Mouse (Mus musculus): ENCODE measurements around the gene Sat1. TPM values are rescaled to one million over a fixed set of nuclear protein-coding genes. Genes with fewer than 3 reads are reported as not detected.

Sat1 gene
- total RNA-seq, 2 experiments from 2014 or later = 59.7 to 63.0 TPM

- no peak for TF ChIP-seq CTCF (conservative IDR thresholded peaks at IDR 0.05)
These were observed 21.3 kb downstream of the Sat1 start for GRCm38 (mm10) chrX:155194979-155195378.

GRCm38 (mm10) chrX:155193732-155194443, 22.4 kb downstream of the Sat1 start:
- Histone ChIP-seq H3K27ac (no peak overlapping the region), H3K4me3 (no peak overlapping the region)
- TF ChIP-seq CTCF (conservative IDR thresholded peaks at IDR 0.05) = no peak
- DNase-seq (ENCODE audit: low spot score in 2 of 2) = no peak

More at GRCm38 (mm10) chrX:155194979-155195378, 21.3 kb downstream of the Sat1 start:
- no peak overlapping the region for H3K4me3 ChIP-seq
- DNase-seq (ENCODE audit: low spot score in 2 of 2) = no peak
- H3K27ac ChIP-seq = no peak overlapping the region

- H3K4me3 ChIP-seq = no peak overlapping the region
- no peak for TF ChIP-seq CTCF (conservative IDR thresholded peaks at IDR 0.05)
- no peak overlapping the region for H3K27ac ChIP-seq
- no peak for DNase-seq (ENCODE audit: low spot score in 2 of 2)
These were observed 24.3 kb downstream of the Sat1 start for GRCm38 (mm10) chrX:155191941-155192340.

- TF ChIP-seq CTCF (conservative IDR thresholded peaks at IDR 0.05) = no peak
- H3K27ac ChIP-seq = no peak overlapping the region
- H3K4me3 ChIP-seq = no peak overlapping the region
- no peak for DNase-seq (ENCODE audit: low spot score in 2 of 2)
These were observed 38.6 kb downstream of the Sat1 start for GRCm38 (mm10) chrX:155177640-155178039.

- no peak overlapping the region for H3K27ac ChIP-seq
- H3K4me3 ChIP-seq = no peak overlapping the region
- no peak for TF ChIP-seq CTCF (conservative IDR thresholded peaks at IDR 0.05)
- no peak for DNase-seq (ENCODE audit: low spot score in 2 of 2)
These were observed 39.0 kb downstream of the Sat1 start for GRCm38 (mm10) chrX:155177230-155177629.

- TF ChIP-seq CTCF (conservative IDR thresholded peaks at IDR 0.05) = no peak
- DNase-seq (ENCODE audit: low spot score in 2 of 2) = no peak
- Histone ChIP-seq H3K4me3 (no peak overlapping the region), H3K27ac (no peak overlapping the region)
These were observed 40.7 kb downstream of the Sat1 start for GRCm38 (mm10) chrX:155175568-155175967.

GRCm38 (mm10) chrX:155172310-155172709, 43.9 kb downstream of the Sat1 start:
- no peak for TF ChIP-seq CTCF (conservative IDR thresholded peaks at IDR 0.05)
- no peak overlapping the region for H3K4me3 ChIP-seq
- H3K27ac ChIP-seq = no peak overlapping the region
- no peak for DNase-seq (ENCODE audit: low spot score in 2 of 2)

- no peak for TF ChIP-seq CTCF (conservative IDR thresholded peaks at IDR 0.05)
- Histone ChIP-seq H3K4me3 (no peak overlapping the region), H3K27ac (no peak overlapping the region)
- DNase-seq (ENCODE audit: low spot score in 2 of 2) = no peak
These were observed 44.5 kb downstream of the Sat1 start for GRCm38 (mm10) chrX:155171754-155172153.

- Histone ChIP-seq H3K27ac (no peak overlapping the region), H3K4me3 (no peak overlapping the region)
- DNase-seq (ENCODE audit: low spot score in 2 of 2) = no peak
- TF ChIP-seq CTCF (conservative IDR thresholded peaks at IDR 0.05) = no peak
These were observed 46.4 kb downstream of the Sat1 start for GRCm38 (mm10) chrX:155169886-155170285.

GRCm38 (mm10) chrX:155167667-155168066, 48.6 kb downstream of the Sat1 start:
- Histone ChIP-seq H3K4me3 (no peak overlapping the region), H3K27ac (no peak overlapping the region)
- no peak for DNase-seq (ENCODE audit: low spot score in 2 of 2)
- no peak for TF ChIP-seq CTCF (conservative IDR thresholded peaks at IDR 0.05)

GRCm38 (mm10) chrX:155166313-155166712, 49.9 kb downstream of the Sat1 start:
- DNase-seq (ENCODE audit: low spot score in 2 of 2) = no peak
- TF ChIP-seq CTCF (conservative IDR thresholded peaks at IDR 0.05) = no peak
- no peak overlapping the region for H3K4me3 ChIP-seq

GRCm38 (mm10) chrX:155163553-155163952, 52.7 kb downstream of the Sat1 start:
- Histone ChIP-seq H3K4me3 (no peak overlapping the region), H3K27ac (no peak overlapping the region)
- TF ChIP-seq CTCF (conservative IDR thresholded peaks at IDR 0.05) = no peak
- DNase-seq (ENCODE audit: low spot score in 2 of 2) = no peak

More at GRCm38 (mm10) chrX:155166313-155166712, 49.9 kb downstream of the Sat1 start:
- H3K27ac ChIP-seq = no peak overlapping the region

Other genes with a start within 250 kb of the Sat1 start
- gene Magea8, start 220.6 kb downstream of the Sat1 start, total RNA-seq (2021) = not detected
- gene Magea5, start 153.3 kb downstream of the Sat1 start, total RNA-seq (2021) = not detected
- not detected for gene Magea1, start 126.7 kb downstream of the Sat1 start, total RNA-seq (2021)
- gene Magea2, start 122.8 kb downstream of the Sat1 start, total RNA-seq (2021) = not detected
- gene Cldn34b2, start 88.0 kb downstream of the Sat1 start, total RNA-seq (2021) = not detected
- gene Acot9, start 46.0 kb upstream of the Sat1 start, total RNA-seq (2021) = 10 to 100 TPM; 19.3 to 19.8 TPM
- gene Prdx4, start 124.3 kb upstream of the Sat1 start, total RNA-seq (2021) = 10 to 100 TPM; 15.2 to 20.7 TPM

All from layer of hippocampus, adult 2 months (tissue).